ENCODE assay signal across 8 mouse cellular contexts in the genomic region with DNA sequence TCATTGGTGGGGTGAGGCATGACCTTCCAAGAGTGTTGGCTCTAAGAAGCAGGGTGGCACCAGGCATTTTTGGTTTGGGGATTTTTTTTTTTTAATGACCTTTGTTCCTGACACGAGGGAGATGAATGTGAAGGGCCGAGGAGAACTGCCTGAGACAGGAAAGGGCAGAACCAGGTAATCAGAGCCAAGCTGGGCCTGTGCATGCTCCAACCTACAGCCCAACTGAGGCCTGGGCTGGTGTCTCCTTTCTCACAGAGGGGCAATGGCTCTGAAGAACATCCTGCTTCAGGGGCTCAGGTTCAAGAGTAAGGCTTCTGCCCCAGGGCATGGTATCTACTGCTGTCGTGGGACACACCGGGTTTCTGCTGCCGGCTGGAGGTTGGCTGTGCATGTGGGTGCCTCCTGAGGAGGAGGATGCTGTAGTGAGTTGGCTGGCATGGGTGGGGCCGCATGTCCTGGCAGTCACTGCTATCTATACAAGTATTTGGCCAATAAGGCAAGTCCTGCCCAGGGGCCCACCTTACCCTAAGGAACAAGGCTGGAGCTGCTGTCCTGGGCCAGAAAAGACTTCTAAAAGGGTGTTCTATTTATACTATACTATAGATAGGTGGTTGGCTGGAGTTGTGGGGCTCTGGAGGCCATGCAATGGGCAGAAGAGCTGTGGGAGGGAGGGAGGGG. TPM values are rescaled to one million over a fixed set of nuclear protein-coding genes. Genes with fewer than 3 reads are reported as not detected.
DNase-seq lines count a peak whose midpoint lies in the region; ATAC-seq and TF ChIP-seq lines count a peak whose summit lies in the region.

No protein-coding gene starts in this region.

- TF ChIP-seq CTCF in stomach, postnatal 0 days (IDR thresholded peaks at IDR 0.05; ENCODE audit: low read depth), result no peak

- H3K27ac ChIP-seq in forebrain, embryonic 10.5 days, result peak overlapping the region; percentile 45; the same call in 1 of the 2 replicates
- no peak overlapping the region for H3K27ac ChIP-seq in forebrain, embryonic 15.5 days (replicated peaks)
- H3K27ac ChIP-seq in midbrain, embryonic 11.5 days (ENCODE audit: low read depth, low read length), result no peak overlapping the region
- no peak overlapping the region for H3K27ac ChIP-seq in midbrain, embryonic 15.5 days
- H3K27ac ChIP-seq in limb, embryonic 15.5 days, result 0 out of 2 replicates have a peak overlapping the region, but pooled peaks have one; percentile 22
- no peak overlapping the region for H3K27ac ChIP-seq in stomach, postnatal 0 days (replicated peaks)

- no peak overlapping the region for H3K4me2 ChIP-seq in forebrain, embryonic 15.5 days (replicated peaks)
- no peak overlapping the region for H3K4me2 ChIP-seq in midbrain, embryonic 11.5 days
- H3K4me2 ChIP-seq in midbrain, embryonic 15.5 days, result no peak overlapping the region
- peak overlapping the region; percentile 17; the same call in 1 of the 2 replicates for H3K4me2 ChIP-seq in limb, embryonic 15.5 days
- no peak overlapping the region for H3K4me2 ChIP-seq in stomach, postnatal 0 days (replicated peaks; ENCODE audit: low read depth)

- peaks cover 62% of the 10 kb centered on the region for H3K4me1 ChIP-seq in forebrain, embryonic 10.5 days
- H3K4me1 ChIP-seq in forebrain, embryonic 15.5 days, result peaks cover 57% of the 10 kb centered on the region
- H3K4me1 ChIP-seq in midbrain, embryonic 11.5 days (ENCODE audit: control insufficient read depth, insufficient read depth, low read length), result peaks cover 31% of the 10 kb centered on the region
- H3K4me1 ChIP-seq in midbrain, embryonic 15.5 days, result peaks cover 66% of the 10 kb centered on the region
- peaks cover 45% of the 10 kb centered on the region for H3K4me1 ChIP-seq in limb, embryonic 15.5 days
- H3K4me1 ChIP-seq in stomach, postnatal 0 days (replicated peaks; ENCODE audit: control insufficient read depth, insufficient read depth), result peaks cover 18% of the 10 kb centered on the region

- no peak for DNase-seq in forebrain, embryonic 10.5 days (ENCODE audit: extremely low spot score, low spot score)
- DNase-seq in midbrain, embryonic 11.5 days (ENCODE audit: low spot score, missing footprints), result peak; percentile 81
- no peak for DNase-seq in stomach, postnatal 0 days (ENCODE audit: low spot score)
- DNase-seq in frontal cortex, adult 2 months (ENCODE audit: extremely low spot score in 1 of 2, low spot score in 1 of 2), result no peak

- no peak for TF ChIP-seq EP300 in stomach, postnatal 0 days (optimal IDR thresholded peaks at IDR 0.05)

- H3K4me3 ChIP-seq in forebrain, embryonic 10.5 days, result peak overlapping the region; percentile 92
- no peak overlapping the region for H3K4me3 ChIP-seq in forebrain, embryonic 15.5 days
- H3K4me3 ChIP-seq in midbrain, embryonic 11.5 days (ENCODE audit: low read depth, low read length), result no peak overlapping the region
- H3K4me3 ChIP-seq in midbrain, embryonic 15.5 days, result no peak overlapping the region
- H3K4me3 ChIP-seq in limb, embryonic 15.5 days, result no peak overlapping the region
- H3K4me3 ChIP-seq in stomach, postnatal 0 days (ENCODE audit: low read depth, low read length), result no peak overlapping the region

- no peaks in the 10 kb centered on the region for H3K9me3 ChIP-seq in forebrain, embryonic 10.5 days
- H3K9me3 ChIP-seq in forebrain, embryonic 15.5 days, result no peaks in the 10 kb centered on the region
- H3K9me3 ChIP-seq in midbrain, embryonic 11.5 days (ENCODE audit: control insufficient read depth, low read length), result no peaks in the 10 kb centered on the region
- no peaks in the 10 kb centered on the region for H3K9me3 ChIP-seq in midbrain, embryonic 15.5 days
- H3K9me3 ChIP-seq in limb, embryonic 15.5 days, result no peaks in the 10 kb centered on the region
- H3K9me3 ChIP-seq in stomach, postnatal 0 days (ENCODE audit: control insufficient read depth, low read length), result no peaks in the 10 kb centered on the region

- WGBS in forebrain, embryonic 10.5 days, result 74% methylated on average over 6 of the region's 6 CpGs
- 64% methylated on average over 6 of the region's 6 CpGs for WGBS in forebrain, embryonic 15.5 days
- WGBS in midbrain, embryonic 11.5 days, result 78% methylated on average over 6 of the region's 6 CpGs
- 68% methylated on average over 6 of the region's 6 CpGs for WGBS in midbrain, embryonic 15.5 days
- WGBS in limb, embryonic 15.5 days, result 54% methylated on average over 6 of the region's 6 CpGs
- WGBS in stomach, postnatal 0 days, result 43% methylated on average over 6 of the region's 6 CpGs

- H3K9ac ChIP-seq in forebrain, embryonic 15.5 days (replicated peaks), result no peak overlapping the region
- no peak overlapping the region for H3K9ac ChIP-seq in midbrain, embryonic 11.5 days (ENCODE audit: low read length)
- H3K9ac ChIP-seq in midbrain, embryonic 15.5 days, result no peak overlapping the region
- H3K9ac ChIP-seq in limb, embryonic 15.5 days, result no peak overlapping the region
- H3K9ac ChIP-seq in stomach, postnatal 0 days (ENCODE audit: low read length), result peak overlapping the region; percentile 18; the same call in 1 of the 2 replicates

- no peak for ATAC-seq in forebrain, embryonic 15.5 days (replicated peaks)
- no peak for ATAC-seq in midbrain, embryonic 11.5 days (ENCODE audit: low FRiP score)
- no peak for ATAC-seq in midbrain, embryonic 15.5 days (replicated peaks)
- no peak for ATAC-seq in limb, embryonic 15.5 days (ENCODE audit: insufficient number of reproducible peaks, low FRiP score, low TSS enrichment, low read depth)
- ATAC-seq in stomach, postnatal 0 days (ENCODE audit: low FRiP score, low TSS enrichment), result no peak
- no peak for ATAC-seq in activated CD4-positive, CD25-positive, alpha-beta regulatory T cell, adult 4 months

- peaks cover 86% of the 10 kb centered on the region for H3K36me3 ChIP-seq in forebrain, embryonic 10.5 days (replicated peaks)
- H3K36me3 ChIP-seq in forebrain, embryonic 15.5 days, result peaks cover 17% of the 10 kb centered on the region
- H3K36me3 ChIP-seq in midbrain, embryonic 11.5 days (ENCODE audit: control insufficient read depth, insufficient read depth, low read length), result peaks cover 21% of the 10 kb centered on the region
- peaks cover 14% of the 10 kb centered on the region for H3K36me3 ChIP-seq in midbrain, embryonic 15.5 days (replicated peaks)
- peaks cover 54% of the 10 kb centered on the region for H3K36me3 ChIP-seq in limb, embryonic 15.5 days
- H3K36me3 ChIP-seq in stomach, postnatal 0 days (ENCODE audit: control insufficient read depth, insufficient read depth, low read length), result 0 out of 2 replicates have a peak, but pooled peaks cover 1% of the 10 kb centered on the region

- H3K27me3 ChIP-seq in forebrain, embryonic 10.5 days (ENCODE audit: poor library complexity, severe bottlenecking), result no peaks in the 10 kb centered on the region
- no peaks in the 10 kb centered on the region for H3K27me3 ChIP-seq in forebrain, embryonic 15.5 days
- H3K27me3 ChIP-seq in midbrain, embryonic 11.5 days (ENCODE audit: control insufficient read depth, insufficient read depth, low read length), result no peaks in the 10 kb centered on the region
- no peaks in the 10 kb centered on the region for H3K27me3 ChIP-seq in midbrain, embryonic 15.5 days (replicated peaks)
- no peaks in the 10 kb centered on the region for H3K27me3 ChIP-seq in limb, embryonic 15.5 days
- no peaks in the 10 kb centered on the region for H3K27me3 ChIP-seq in stomach, postnatal 0 days (ENCODE audit: control insufficient read depth, insufficient read depth, low read length)

RNA-seq across cellular contexts. Expression of gene Pkm, which starts 5.3 kb away (rescaled TPM):
- polyA plus RNA-seq in forebrain, embryonic 10.5 days (2016; fragmentation: Nextera tagmentation; extraction: Ambion mirVana), result 3,207 and 3,346 TPM in 2 replicates
- polyA plus RNA-seq in forebrain, embryonic 15.5 days (2015; fragmentation: Nextera tagmentation; extraction: Ambion mirVana), result 1,184 and 1,237 TPM in 2 replicates
- 1,888 and 2,059 TPM in 2 replicates for polyA plus RNA-seq in midbrain, embryonic 11.5 days (2014; fragmentation: Nextera tagmentation; extraction: Ambion mirVana)
- 1,075 and 1,145 TPM in 2 replicates for polyA plus RNA-seq in midbrain, embryonic 15.5 days (2015; fragmentation: Nextera tagmentation; extraction: Ambion mirVana)
- polyA plus RNA-seq in limb, embryonic 15.5 days (2015; fragmentation: Nextera tagmentation; extraction: Ambion mirVana), result 1,195 and 1,260 TPM in 2 replicates
- 472 and 500 TPM in 2 replicates for polyA plus RNA-seq in stomach, postnatal 0 days (2015; fragmentation: Nextera tagmentation; extraction: Ambion mirVana)
- polyA plus RNA-seq in frontal cortex, adult 2 months (2012; rRNA removed), result 1,290 and 1,497 TPM in 2 replicates
- 100 to 1,000 TPM; 694 to 839 TPM for polyA plus RNA-seq in activated CD4-positive, CD25-positive, alpha-beta regulatory T cell, adult 4 months (2017; shearing (Covaris generic))

RNA-seq across cellular contexts. Expression of gene Gramd2, which starts 18.5 kb away (rescaled TPM):
- 0.22 and 0.46 TPM in 2 replicates for polyA plus RNA-seq in forebrain, embryonic 10.5 days (2016; fragmentation: Nextera tagmentation; extraction: Ambion mirVana)
- polyA plus RNA-seq in forebrain, embryonic 15.5 days (2015; fragmentation: Nextera tagmentation; extraction: Ambion mirVana), result 3.4 and 4.0 TPM in 2 replicates
- polyA plus RNA-seq in midbrain, embryonic 11.5 days (2014; fragmentation: Nextera tagmentation; extraction: Ambion mirVana), result 0.15 and 0.18 TPM in 2 replicates
- 4.4 and 4.6 TPM in 2 replicates for polyA plus RNA-seq in midbrain, embryonic 15.5 days (2015; fragmentation: Nextera tagmentation; extraction: Ambion mirVana)
- polyA plus RNA-seq in limb, embryonic 15.5 days (2015; fragmentation: Nextera tagmentation; extraction: Ambion mirVana), result 4.4 and 5.0 TPM in 2 replicates
- 5.9 and 6.7 TPM in 2 replicates for polyA plus RNA-seq in stomach, postnatal 0 days (2015; fragmentation: Nextera tagmentation; extraction: Ambion mirVana)
- 13.2 and 15.2 TPM in 2 replicates for polyA plus RNA-seq in frontal cortex, adult 2 months (2012; rRNA removed)
- not detected for polyA plus RNA-seq in activated CD4-positive, CD25-positive, alpha-beta regulatory T cell, adult 4 months (2017; shearing (Covaris generic))

RNA-seq across cellular contexts. Expression of gene Parp6, which starts 44.4 kb away (rescaled TPM):
- 34.1 and 41.6 TPM in 2 replicates for polyA plus RNA-seq in forebrain, embryonic 10.5 days (2016; fragmentation: Nextera tagmentation; extraction: Ambion mirVana)
- polyA plus RNA-seq in forebrain, embryonic 15.5 days (2015; fragmentation: Nextera tagmentation; extraction: Ambion mirVana), result 188 and 191 TPM in 2 replicates
- 90.8 and 91.7 TPM in 2 replicates for polyA plus RNA-seq in midbrain, embryonic 11.5 days (2014; fragmentation: Nextera tagmentation; extraction: Ambion mirVana)
- polyA plus RNA-seq in midbrain, embryonic 15.5 days (2015; fragmentation: Nextera tagmentation; extraction: Ambion mirVana), result 228 and 229 TPM in 2 replicates
- polyA plus RNA-seq in limb, embryonic 15.5 days (2015; fragmentation: Nextera tagmentation; extraction: Ambion mirVana), result 22.5 and 27.8 TPM in 2 replicates
- polyA plus RNA-seq in stomach, postnatal 0 days (2015; fragmentation: Nextera tagmentation; extraction: Ambion mirVana), result 13.3 and 14.9 TPM in 2 replicates
- 186 and 191 TPM in 2 replicates for polyA plus RNA-seq in frontal cortex, adult 2 months (2012; rRNA removed)
- 10 to 100 TPM; 28.2 to 31.0 TPM for polyA plus RNA-seq in activated CD4-positive, CD25-positive, alpha-beta regulatory T cell, adult 4 months (2017; shearing (Covaris generic))

Comparison
In these comparisons a context has a peak if more than half of its experiments do, and no peak if none do; other contexts are left out.
1. H3K27ac ChIP-seq: peak in forebrain, embryonic 10.5 days (single experiment) and limb, embryonic 15.5 days (single experiment); none in forebrain, embryonic 15.5 days (single experiment), midbrain, embryonic 11.5 days (single experiment), midbrain, embryonic 15.5 days (single experiment) and stomach, postnatal 0 days (single experiment).